In the genomic region with DNA sequence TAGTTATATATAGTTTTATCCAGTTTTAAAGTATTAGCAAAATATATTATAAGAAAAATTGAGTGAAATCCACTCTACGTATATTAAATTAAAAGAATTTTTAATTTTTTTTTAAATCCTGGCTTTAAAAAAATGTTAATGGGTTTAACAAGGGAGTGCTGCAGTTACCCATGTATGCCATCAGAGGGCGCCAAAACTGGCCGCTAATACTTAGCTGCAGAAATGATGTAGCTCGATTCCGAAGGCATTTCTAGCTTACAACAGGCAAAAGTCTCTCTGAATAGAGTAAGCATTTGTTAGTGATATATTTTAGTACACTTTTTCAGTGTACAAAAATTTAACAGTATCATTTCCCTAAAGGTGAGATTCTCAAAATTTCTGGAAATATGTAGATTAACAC, we compare ENCODE assay signal across 8 mouse cellular contexts.
DNase-seq lines count a peak whose midpoint lies in the region; ATAC-seq and TF ChIP-seq lines count a peak whose summit lies in the region.

No protein-coding gene starts in this region.

- no peaks in the 10 kb centered on the region for H3K27me3 ChIP-seq in forebrain, embryonic 10.5 days (ENCODE audit: poor library complexity, severe bottlenecking)
- no peaks in the 10 kb centered on the region for H3K27me3 ChIP-seq in forebrain, embryonic 15.5 days
- H3K27me3 ChIP-seq in liver, embryonic 14.5 days (ENCODE audit: control insufficient read depth, insufficient read depth, low read length): no peaks in the 10 kb centered on the region

- no peak for TF ChIP-seq EP300 in liver, embryonic 14.5 days (IDR thresholded peaks at IDR 0.05; ENCODE audit: low read depth)

- no peak overlapping the region for H3K4me3 ChIP-seq in forebrain, embryonic 10.5 days
- H3K4me3 ChIP-seq in forebrain, embryonic 15.5 days: no peak overlapping the region
- H3K4me3 ChIP-seq in liver, embryonic 14.5 days (ENCODE audit: insufficient read depth in 1 of 2, low read depth in 2 of 2, low read length in 2 of 2): no peak overlapping the region

- no peak for ATAC-seq in forebrain, embryonic 15.5 days (replicated peaks)
- no peak for ATAC-seq in liver, embryonic 14.5 days (ENCODE audit: insufficient read depth)

- H3K9me3 ChIP-seq in forebrain, embryonic 10.5 days: no peaks in the 10 kb centered on the region
- no peaks in the 10 kb centered on the region for H3K9me3 ChIP-seq in forebrain, embryonic 15.5 days
- H3K9me3 ChIP-seq in liver, embryonic 14.5 days (ENCODE audit: control insufficient read depth, low read length): no peaks in the 10 kb centered on the region

- H3K9ac ChIP-seq in forebrain, embryonic 15.5 days (replicated peaks): no peak overlapping the region
- no peak overlapping the region for H3K9ac ChIP-seq in liver, embryonic 14.5 days (replicated peaks)

- WGBS in forebrain, embryonic 10.5 days: 22% methylated on average over 5 of the region's 5 CpGs
- 10% methylated on average over 5 of the region's 5 CpGs for WGBS in forebrain, embryonic 15.5 days
- 9% methylated on average over 5 of the region's 5 CpGs for whole genome bisulfite sequencing in liver, embryonic 14.5 days (ENCODE audit: insufficient replicate concordance)

- H3K4me2 ChIP-seq in forebrain, embryonic 15.5 days (replicated peaks): no peak overlapping the region
- H3K4me2 ChIP-seq in liver, embryonic 14.5 days (ENCODE audit: low read depth): no peak overlapping the region

- peak; percentile 65 for TF ChIP-seq CTCF in liver, embryonic 14.5 days (IDR thresholded peaks at IDR 0.05; ENCODE audit: low read depth)

- no peaks in the 10 kb centered on the region for H3K36me3 ChIP-seq in forebrain, embryonic 10.5 days (replicated peaks)
- H3K36me3 ChIP-seq in forebrain, embryonic 15.5 days: no peaks in the 10 kb centered on the region
- H3K36me3 ChIP-seq in liver, embryonic 14.5 days (replicated peaks; ENCODE audit: control insufficient read depth, insufficient read depth, low read depth): no peaks in the 10 kb centered on the region

- no peak overlapping the region for H3K27ac ChIP-seq in forebrain, embryonic 10.5 days
- H3K27ac ChIP-seq in forebrain, embryonic 15.5 days (replicated peaks): no peak overlapping the region
- no peak overlapping the region for H3K27ac ChIP-seq in liver, embryonic 14.5 days

- peak; percentile 20 for DNase-seq in forebrain, embryonic 10.5 days (ENCODE audit: extremely low spot score, low spot score)
- peak in 1 of 3 experiments; percentile 1 for DNase-seq in liver, embryonic 14.5 days (ENCODE audit: low read depth in 3 of 3, low spot score in 3 of 3)
- DNase-seq in liver (no peak), NIH3T3 (ENCODE audit: low read depth) (peak; percentile 75)
- DNase-seq in hindlimb bud, embryonic 11.5 days (ENCODE audit: extremely low spot score, low read depth, low spot score): peak; percentile 6
- no peak for DNase-seq in thymus, postnatal 10 days (ENCODE audit: low spot score in 2 of 2)
- no peak for DNase-seq in spleen, postnatal 14 days (ENCODE audit: low spot score in 2 of 2)

- no peaks in the 10 kb centered on the region for H3K4me1 ChIP-seq in forebrain, embryonic 10.5 days
- H3K4me1 ChIP-seq in forebrain, embryonic 15.5 days: no peaks in the 10 kb centered on the region
- no peaks in the 10 kb centered on the region for H3K4me1 ChIP-seq in liver, embryonic 14.5 days (replicated peaks; ENCODE audit: control insufficient read depth in 2 of 2, insufficient read depth in 2 of 2, low read length in 1 of 2)

Comparison
In these comparisons a context has a peak if more than half of its experiments do, and no peak if none do; other contexts are left out.
1. DNase-seq: peak in forebrain, embryonic 10.5 days (single experiment), NIH3T3 (single experiment) and hindlimb bud, embryonic 11.5 days (single experiment); none in liver (single experiment), thymus, postnatal 10 days (0 of 2) and spleen, postnatal 14 days (0 of 2).